Comparison of ENCODE assay signal across 10 mouse cellular contexts in the genomic region with DNA sequence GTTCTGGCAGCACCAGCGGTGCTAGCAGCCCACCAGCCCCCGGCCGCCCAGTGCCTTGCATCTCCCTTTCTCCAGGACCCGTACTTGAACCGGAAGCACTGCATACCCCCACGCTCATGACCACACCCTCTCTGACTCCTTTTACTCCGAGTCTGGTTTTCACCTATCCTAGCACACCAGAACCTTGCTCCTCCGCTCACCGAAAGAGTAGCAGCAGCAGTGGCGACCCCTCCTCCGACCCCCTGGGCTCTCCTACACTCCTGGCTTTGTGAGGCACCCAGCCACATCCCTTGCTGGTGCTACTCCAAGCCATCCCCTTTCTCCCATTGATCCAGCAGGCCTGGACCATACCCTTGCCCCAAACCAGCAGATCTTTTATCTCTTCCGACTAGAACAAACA. TPM values are rescaled to one million over a fixed set of nuclear protein-coding genes. Genes with fewer than 3 reads are reported as not detected.
DNase-seq lines count a peak whose midpoint lies in the region; ATAC-seq lines count a peak whose summit lies in the region.
"Had no signal": no experiment of that assay in that cellular context is flagged by ENCODE, and none has a peak within 500 bp of the region (broad histone marks: within the 10 kb centered on the region; RNA-seq: fewer than 3 reads in every experiment).

No protein-coding gene starts in this region.

- H3K4me3 ChIP-seq in heart, embryonic 12.5 days, result peak overlapping the region; percentile 89
- peak overlapping the region; percentile 77 for H3K4me3 ChIP-seq in hindbrain, embryonic 13.5 days
- 0 out of 2 replicates have a peak overlapping the region, but pooled peaks have one; percentile 85 for H3K4me3 ChIP-seq in midbrain, embryonic 14.5 days (replicated peaks; ENCODE audit: low read depth, low read length)

- intact Hi-C loops in heart, postnatal 14 days (cut with DNase I), result no loop called here

- H3K9me3 ChIP-seq in heart, embryonic 12.5 days (replicated peaks), result no peaks in the 10 kb centered on the region
- H3K9me3 ChIP-seq in hindbrain, embryonic 13.5 days, result no peaks in the 10 kb centered on the region
- H3K9me3 ChIP-seq in midbrain, embryonic 14.5 days (ENCODE audit: control insufficient read depth, low read length), result no peaks in the 10 kb centered on the region

- H3K4me2 ChIP-seq in heart, embryonic 12.5 days, result peak overlapping the region; percentile 98
- H3K4me2 ChIP-seq in hindbrain, embryonic 13.5 days, result peak overlapping the region; percentile 96
- H3K4me2 ChIP-seq in midbrain, embryonic 14.5 days (ENCODE audit: low read length), result peak overlapping the region; percentile 98

- no peak for DNase-seq in heart, postnatal 14 days
- peak; percentile 7 for DNase-seq in brain, adult 2 months (ENCODE audit: low read depth, low spot score)
- DNase-seq in midbrain, embryonic 14.5 days, result no peak
- DNase-seq in adrenal gland, adult 2 months, result no peak
- no peak for DNase-seq in urinary bladder, postnatal 36 days (ENCODE audit: low spot score in 2 of 2)

- peaks cover 37% of the 10 kb centered on the region for H3K4me1 ChIP-seq in heart, embryonic 12.5 days (replicated peaks)
- peaks cover 38% of the 10 kb centered on the region for H3K4me1 ChIP-seq in hindbrain, embryonic 13.5 days (replicated peaks)
- H3K4me1 ChIP-seq in midbrain, embryonic 14.5 days (ENCODE audit: control insufficient read depth, insufficient read depth, low read length), result peaks cover 31% of the 10 kb centered on the region

- H3K27me3 ChIP-seq in heart, embryonic 12.5 days (replicated peaks), result peaks cover 15% of the 10 kb centered on the region
- H3K27me3 ChIP-seq in hindbrain, embryonic 13.5 days, result peaks cover 32% of the 10 kb centered on the region
- peaks cover 10% of the 10 kb centered on the region for H3K27me3 ChIP-seq in midbrain, embryonic 14.5 days (ENCODE audit: control insufficient read depth, insufficient read depth, low read length)

- peak overlapping the region; percentile 94 for H3K9ac ChIP-seq in heart, embryonic 12.5 days
- H3K9ac ChIP-seq in hindbrain, embryonic 13.5 days, result peak overlapping the region; percentile 95
- peak overlapping the region; percentile 4; the same call in 1 of the 2 replicates for H3K9ac ChIP-seq in midbrain, embryonic 14.5 days (replicated peaks; ENCODE audit: low read length)

- ATAC-seq in heart, embryonic 12.5 days (ENCODE audit: insufficient number of reproducible peaks, low FRiP score), result no peak
- ATAC-seq in hindbrain, embryonic 13.5 days (ENCODE audit: low FRiP score), result no peak
- no peak for ATAC-seq in midbrain, embryonic 14.5 days (ENCODE audit: low FRiP score, low TSS enrichment)
- ATAC-seq in CD4-positive, CD25-positive, alpha-beta regulatory T cell, adult 4 months, result no peak

- H3K36me3 ChIP-seq in heart, embryonic 12.5 days, result peaks cover 11% of the 10 kb centered on the region
- H3K36me3 ChIP-seq in hindbrain, embryonic 13.5 days, result peaks cover 9% of the 10 kb centered on the region
- H3K36me3 ChIP-seq in midbrain, embryonic 14.5 days (ENCODE audit: control insufficient read depth, insufficient read depth, low read length), result 0 out of 2 replicates have a peak, but pooled peaks cover 3% of the 10 kb centered on the region

- H3K27ac ChIP-seq in heart, embryonic 12.5 days (ENCODE audit: poor library complexity, severe bottlenecking), result no peak overlapping the region
- no peak overlapping the region for H3K27ac ChIP-seq in hindbrain, embryonic 13.5 days
- no peak overlapping the region for H3K27ac ChIP-seq in midbrain, embryonic 14.5 days (replicated peaks; ENCODE audit: low read depth, low read length)

- 72% methylated on average over 12 of the region's 12 CpGs for WGBS in heart, embryonic 12.5 days
- 84% methylated on average over 12 of the region's 12 CpGs for WGBS in hindbrain, embryonic 13.5 days
- 83% methylated on average over 12 of the region's 12 CpGs for WGBS in midbrain, embryonic 14.5 days

RNA-seq across cellular contexts. Expression of a gene that starts 2.7 kb away (rescaled TPM):
- 10.5 and 13.0 TPM in 2 replicates for polyA plus RNA-seq in heart, embryonic 12.5 days (2016; fragmentation: Nextera tagmentation; extraction: Ambion mirVana)
- total RNA-seq in heart, postnatal 14 days (2021), result 10 to 100 TPM in 1 of 2 experiments, 1 to 10 TPM in 1; 10.0 to 11.2 TPM
- polyA plus RNA-seq in hindbrain, embryonic 13.5 days (2015; fragmentation: Nextera tagmentation; extraction: Ambion mirVana), result 9.6 and 10.2 TPM in 2 replicates
- 7.6 and 9.1 TPM in 2 replicates for polyA plus RNA-seq in midbrain, embryonic 14.5 days (2014; fragmentation: Nextera tagmentation; extraction: Ambion mirVana)
- polyA plus RNA-seq in CD4-positive, CD25-positive, alpha-beta regulatory T cell, adult 4 months (2017; shearing (Covaris generic)), result under 1 TPM; 0.48 to 0.83 TPM
- total RNA-seq in adrenal gland, adult 2 months (2021), result 10 to 100 TPM in 1 of 2 experiments, 1 to 10 TPM in 1; 3.5 to 10.5 TPM
- polyA plus RNA-seq in adrenal gland, adult 2 months (2012; rRNA removed), result 13.5 and 13.9 TPM in 2 replicates

RNA-seq across cellular contexts. Expression of a gene that starts 5.4 kb away (rescaled TPM):
- 81.9 and 85.4 TPM in 2 replicates for polyA plus RNA-seq in heart, embryonic 12.5 days (2016; fragmentation: Nextera tagmentation; extraction: Ambion mirVana)
- 10 to 100 TPM; 55.7 to 63.2 TPM for total RNA-seq in heart, postnatal 14 days (2021)
- 169 and 179 TPM in 2 replicates for polyA plus RNA-seq in hindbrain, embryonic 13.5 days (2015; fragmentation: Nextera tagmentation; extraction: Ambion mirVana)
- polyA plus RNA-seq in midbrain, embryonic 14.5 days (2014; fragmentation: Nextera tagmentation; extraction: Ambion mirVana), result 169 and 199 TPM in 2 replicates
- polyA plus RNA-seq in CD4-positive, CD25-positive, alpha-beta regulatory T cell, adult 4 months (2017; shearing (Covaris generic)), result 100 to 1,000 TPM in 1 of 2 experiments, 10 to 100 TPM in 1; 86.2 to 159 TPM
- total RNA-seq in adrenal gland, adult 2 months (2021), result 10 to 100 TPM; 85.1 to 94.8 TPM
- 89.9 and 95.9 TPM in 2 replicates for polyA plus RNA-seq in adrenal gland, adult 2 months (2012; rRNA removed)

RNA-seq across cellular contexts. Expression of a gene that starts 7.7 kb away (rescaled TPM):
- polyA plus RNA-seq in heart, embryonic 12.5 days (2016; fragmentation: Nextera tagmentation; extraction: Ambion mirVana), result not detected in 2 replicates
- not detected for total RNA-seq in heart, postnatal 14 days (2021)
- polyA plus RNA-seq in hindbrain, embryonic 13.5 days (2015; fragmentation: Nextera tagmentation; extraction: Ambion mirVana), result 0.48 TPM in 1 of 2 replicates, not detected in the other
- polyA plus RNA-seq in midbrain, embryonic 14.5 days (2014; fragmentation: Nextera tagmentation; extraction: Ambion mirVana), result not detected in 2 replicates
- not detected for polyA plus RNA-seq in CD4-positive, CD25-positive, alpha-beta regulatory T cell, adult 4 months (2017; shearing (Covaris generic))
- total RNA-seq in adrenal gland, adult 2 months (2021), result 1 to 10 TPM in 1 of 2 experiments, not detected in 1; 1.2 TPM
- polyA plus RNA-seq in adrenal gland, adult 2 months (2012; rRNA removed), result 0.06 and 0.16 TPM in 2 replicates
- total RNA-seq: CH12.LX had no signal

RNA-seq across cellular contexts. Expression of a gene that starts 13.3 kb away (rescaled TPM):
- 1.3 and 1.7 TPM in 2 replicates for polyA plus RNA-seq in heart, embryonic 12.5 days (2016; fragmentation: Nextera tagmentation; extraction: Ambion mirVana)
- under 1 TPM in 1 of 2 experiments, not detected in 1; 0.71 TPM for total RNA-seq in heart, postnatal 14 days (2021)
- 5.0 and 5.8 TPM in 2 replicates for polyA plus RNA-seq in hindbrain, embryonic 13.5 days (2015; fragmentation: Nextera tagmentation; extraction: Ambion mirVana)
- 4.3 and 4.9 TPM in 2 replicates for polyA plus RNA-seq in midbrain, embryonic 14.5 days (2014; fragmentation: Nextera tagmentation; extraction: Ambion mirVana)
- polyA plus RNA-seq in CD4-positive, CD25-positive, alpha-beta regulatory T cell, adult 4 months (2017; shearing (Covaris generic)), result 100 to 1,000 TPM; 136 to 191 TPM
- under 1 TPM; 0.75 to 0.79 TPM for total RNA-seq in adrenal gland, adult 2 months (2021)
- 0.71 and 1.1 TPM in 2 replicates for polyA plus RNA-seq in adrenal gland, adult 2 months (2012; rRNA removed)

RNA-seq across cellular contexts. Expression of a gene that starts 18.7 kb away (rescaled TPM):
- 70.3 and 70.6 TPM in 2 replicates for polyA plus RNA-seq in heart, embryonic 12.5 days (2016; fragmentation: Nextera tagmentation; extraction: Ambion mirVana)
- total RNA-seq in heart, postnatal 14 days (2021), result 10 to 100 TPM; 17.9 to 18.3 TPM
- polyA plus RNA-seq in hindbrain, embryonic 13.5 days (2015; fragmentation: Nextera tagmentation; extraction: Ambion mirVana), result 45.6 and 48.7 TPM in 2 replicates
- polyA plus RNA-seq in midbrain, embryonic 14.5 days (2014; fragmentation: Nextera tagmentation; extraction: Ambion mirVana), result 18.0 and 28.7 TPM in 2 replicates
- polyA plus RNA-seq in CD4-positive, CD25-positive, alpha-beta regulatory T cell, adult 4 months (2017; shearing (Covaris generic)), result 1 to 10 TPM; 1.5 to 4.6 TPM
- total RNA-seq in adrenal gland, adult 2 months (2021), result 100 to 1,000 TPM in 1 of 2 experiments, 10 to 100 TPM in 1; 49.7 to 107 TPM
- 112 and 116 TPM in 2 replicates for polyA plus RNA-seq in adrenal gland, adult 2 months (2012; rRNA removed)
- total RNA-seq: hematopoietic stem cell, adult 5-6 weeks had no signal

Comparison
In these comparisons a context has a peak if more than half of its experiments do, and no peak if none do; other contexts are left out.
1. H3K9ac ChIP-seq: peak in every context shown above with its lines; median percentile 95 in hindbrain, embryonic 13.5 days; 94 in heart, embryonic 12.5 days; 4 in midbrain, embryonic 14.5 days.